Mouse (Mus musculus): ENCODE measurements at regions not wholly inside any gene's neighbourhood (a gene's known extent, or its start where the extent isn't known, plus 50 kb on each side); places are given as distances from the start of the nearest gene placed in this dataset.

DNA sequence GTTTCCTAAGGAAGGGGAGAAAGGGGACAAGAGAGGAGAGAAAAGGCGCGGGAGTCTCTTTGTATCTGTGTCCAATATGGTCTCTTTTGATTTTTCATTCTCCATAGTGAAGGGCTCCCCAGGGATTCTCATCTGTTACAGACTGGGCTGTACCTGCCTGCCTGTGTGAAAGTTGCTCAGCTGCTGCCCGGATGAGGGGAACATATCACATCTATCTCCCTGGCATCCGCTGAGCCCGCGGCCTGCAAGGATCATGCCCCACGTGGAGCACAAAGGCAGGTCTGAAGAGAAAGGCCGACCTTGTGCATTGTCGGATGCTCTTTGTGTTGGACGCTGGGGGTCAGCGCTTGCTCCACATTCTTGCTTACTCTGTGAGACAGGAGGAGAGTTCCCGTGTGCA lies 85.5 kb downstream of the Olig3 start:
- no peak for TF ChIP-seq EP300 (IDR thresholded peaks at IDR 0.05; ENCODE audit: low read depth)
- no peak for TF ChIP-seq CTCF (IDR thresholded peaks at IDR 0.05; ENCODE audit: low read depth)
